Comparison of ENCODE assay signal across 8 mouse cellular contexts in the genomic region with DNA sequence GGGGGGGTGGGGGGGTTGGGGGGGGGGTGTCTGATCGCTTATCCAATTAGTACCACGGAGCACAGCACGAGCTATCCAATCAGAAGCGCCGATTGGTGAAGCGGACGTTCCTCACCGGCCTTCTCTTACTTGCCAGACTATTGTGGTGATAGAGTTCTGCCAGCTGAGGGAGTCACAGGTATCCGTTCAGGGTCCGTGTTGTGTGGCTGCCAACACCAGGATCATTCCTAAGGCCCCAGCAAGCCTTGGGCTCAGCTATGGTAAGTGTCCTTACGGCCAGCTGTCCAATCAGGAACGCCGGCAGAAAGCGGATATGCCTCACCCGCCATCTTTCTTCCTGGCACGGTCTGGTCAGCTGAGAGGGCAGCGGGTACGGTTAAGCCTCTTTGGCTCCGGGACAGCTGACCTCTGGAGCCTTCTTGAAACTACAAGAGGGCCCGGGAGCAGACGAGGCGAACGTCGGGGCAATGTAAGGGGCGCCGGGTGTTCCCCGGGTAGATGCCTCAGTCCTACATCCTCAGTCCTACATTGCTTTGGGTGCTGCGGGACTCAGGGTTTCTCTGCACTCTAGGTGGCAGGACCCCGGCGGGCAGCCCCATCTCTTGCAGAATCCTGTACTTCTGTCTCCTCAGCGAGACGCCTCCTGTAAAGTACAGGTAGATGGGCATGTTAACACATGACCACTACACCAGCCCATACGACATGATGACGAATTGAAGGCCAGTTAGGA. TPM values are rescaled to one million over a fixed set of nuclear protein-coding genes. Genes with fewer than 3 reads are reported as not detected.
DNase-seq lines count a peak whose midpoint lies in the region; ATAC-seq and TF ChIP-seq lines count a peak whose summit lies in the region.

A gene (plus strand): TSS at position 91 of the 730 bp plus-strand sequence.

- peak within 1 kb of the TSS; percentile 56 for H3K9ac ChIP-seq in lung, postnatal 0 days (replicated peaks; ENCODE audit: low read depth)

- WGBS in hindbrain, embryonic 10.5 days = 6% methylated on average over 34 of the region's 34 CpGs
- WGBS in lung, postnatal 0 days = 3% methylated on average over 34 of the region's 34 CpGs

- peak within 1 kb of the TSS; percentile 64 for H3K4me3 ChIP-seq in hindbrain, embryonic 10.5 days
- H3K4me3 ChIP-seq in lung, postnatal 0 days (ENCODE audit: low read depth, low read length) = peak within 1 kb of the TSS; percentile 55

- no peak for TF ChIP-seq EP300 in lung, postnatal 0 days (IDR thresholded peaks at IDR 0.05)

- no peaks in the 10 kb centered on the region for H3K9me3 ChIP-seq in hindbrain, embryonic 10.5 days
- H3K9me3 ChIP-seq in lung, postnatal 0 days (ENCODE audit: low read length) = no peaks in the 10 kb centered on the region

- peak within 1 kb of the TSS; percentile 92 for H3K27ac ChIP-seq in hindbrain, embryonic 10.5 days
- peak within 1 kb of the TSS; percentile 89 for H3K27ac ChIP-seq in lung, postnatal 0 days (ENCODE audit: low read length)

- no peaks in the 10 kb centered on the region for H3K27me3 ChIP-seq in hindbrain, embryonic 10.5 days (ENCODE audit: insufficient read depth, poor library complexity, severe bottlenecking)
- H3K27me3 ChIP-seq in lung, postnatal 0 days (replicated peaks; ENCODE audit: insufficient read depth, low read length) = no peaks in the 10 kb centered on the region

- H3K36me3 ChIP-seq in hindbrain, embryonic 10.5 days = no peaks in the 10 kb centered on the region
- H3K36me3 ChIP-seq in lung, postnatal 0 days (ENCODE audit: insufficient read depth, low read length) = no peaks in the 10 kb centered on the region

- peak within 1 kb of the TSS; percentile 60 for H3K4me2 ChIP-seq in lung, postnatal 0 days (replicated peaks; ENCODE audit: low read depth, low read length)

- DNase-seq in MN1 (ENCODE audit: low spot score) = peak; percentile 96
- DNase-seq in cerebellum, adult 9-10 months = peak; percentile 96
- peak; percentile 93 for DNase-seq in hindbrain, embryonic 10.5 days (ENCODE audit: low spot score)
- DNase-seq in layer of hippocampus, adult 9-11 months = peak; percentile 94
- DNase-seq in lung, postnatal 0 days (ENCODE audit: low spot score) = peak; percentile 96
- DNase-seq in ovary, postnatal 14 days (ENCODE audit: low spot score) = peak; percentile 88
- DNase-seq in thymus, postnatal 14 days = peak; percentile 84

- peaks cover 36% of the 10 kb centered on the region for H3K4me1 ChIP-seq in hindbrain, embryonic 10.5 days (replicated peaks)
- H3K4me1 ChIP-seq in lung, postnatal 0 days (ENCODE audit: insufficient read depth, low read depth, low read length) = peaks cover 7% of the 10 kb centered on the region; the same call in 1 of the 2 replicates

- ATAC-seq in frontal cortex, adult (ENCODE audit: low TSS enrichment) = peak; percentile 96
- peak; percentile 90 for ATAC-seq in lung, postnatal 0 days

- TF ChIP-seq CTCF in lung, postnatal 0 days (IDR thresholded peaks at IDR 0.05) = peak; percentile 45

RNA-seq across cellular contexts. Expression of the gene that starts here (rescaled TPM):
- 6.8 and 8.0 TPM in 2 replicates for polyA plus RNA-seq in hindbrain, embryonic 10.5 days (2016; fragmentation: Nextera tagmentation; extraction: Ambion mirVana)
- 6.8 and 7.6 TPM in 2 replicates for polyA plus RNA-seq in lung, postnatal 0 days (2015; fragmentation: Nextera tagmentation; extraction: Ambion mirVana)

Comparison
In these comparisons a context has a peak if more than half of its experiments do, and no peak if none do; other contexts are left out.
1. Peak in every context shown above with its lines: DNase-seq, ATAC-seq, H3K4me3 ChIP-seq and H3K27ac ChIP-seq.